Mouse (Mus musculus) thymus, adult 2 months (tissue): ENCODE results near the gene Rap1gap2. TPM values are rescaled to one million over a fixed set of nuclear protein-coding genes. Genes with fewer than 3 reads are reported as not detected.

Source experiments
- DNase-seq: peaks from one replicate; pipeline ENCODE4 v3.0.0; 2021
- H3K27ac ChIP-seq: fragments of 200-500 bp; 2 replicates; pipeline ENCODE4 v1.5.1; 2012; ENCODE audit warnings: low read length, control low read depth; ENCODE audit not compliant: control insufficient read depth, insufficient read depth
- H3K27me3 ChIP-seq: fragments of 200-500 bp; 2 replicates; pipeline ENCODE4 v1.6.1; 2012; ENCODE audit warnings: mild to moderate bottlenecking, low read length, moderate library complexity, mixed read lengths; ENCODE audit not compliant: control insufficient read depth, insufficient read depth
- H3K36me3 ChIP-seq: fragments of 200-500 bp; 2 replicates; pipeline ENCODE4 v1.6.1; 2012; ENCODE audit warnings: mild to moderate bottlenecking, low read length, moderate library complexity; ENCODE audit not compliant: control insufficient read depth, insufficient read depth
- H3K4me1 ChIP-seq: fragments of 200-500 bp; replicated peaks from 2 replicates; pipeline ENCODE4 v1.6.1; 2012; ENCODE audit warnings: low read length; ENCODE audit not compliant: control insufficient read depth, insufficient read depth
- H3K4me3 ChIP-seq: fragments of 200-500 bp; 2 replicates; pipeline ENCODE4 v1.5.1; 2012; ENCODE audit warnings: mild to moderate bottlenecking, low read length, control low read depth, moderate library complexity; ENCODE audit not compliant: control insufficient read depth, insufficient read depth
- CTCF ChIP-seq: fragments of 200-500 bp; IDR thresholded peaks from 2 replicates; pipeline ENCODE4 v1.5.1; 2012; ENCODE audit warnings: mild to moderate bottlenecking, control low read depth, low read length, moderate library complexity, borderline replicate concordance; ENCODE audit not compliant: control insufficient read depth, poor library complexity, insufficient read depth; ENCODE audit errors: extremely low read depth
- POLR2A ChIP-seq: fragments of 200-500 bp; IDR thresholded peaks from 2 replicates; pipeline ENCODE4 v1.6.1; 2012; ENCODE audit warnings: mild to moderate bottlenecking, low read length, control low read depth, moderate library complexity; ENCODE audit not compliant: control insufficient read depth, poor library complexity, insufficient read depth; ENCODE audit errors: extremely low read depth
- WGBS: fragments of 180-500 bp; shearing (Covaris S2); methylation state at CpG from one replicate; pipeline ENCODE4 v1.1.7; 2018; 5-methylcytosine and 5-hydroxymethylcytosine counted together
- polyA plus RNA-seq: library from polyadenylated mRNA; depleted of rRNA; stranded (reverse); fragments of >200 nt; gene quantifications from 2 replicates; pipeline ENCODE4 v1.2.3, GENCODE M21; 2012; rRNA removed

Rap1gap2 gene
- polyA plus RNA-seq, result 6.0 and 7.0 TPM in 2 replicates

DNA sequence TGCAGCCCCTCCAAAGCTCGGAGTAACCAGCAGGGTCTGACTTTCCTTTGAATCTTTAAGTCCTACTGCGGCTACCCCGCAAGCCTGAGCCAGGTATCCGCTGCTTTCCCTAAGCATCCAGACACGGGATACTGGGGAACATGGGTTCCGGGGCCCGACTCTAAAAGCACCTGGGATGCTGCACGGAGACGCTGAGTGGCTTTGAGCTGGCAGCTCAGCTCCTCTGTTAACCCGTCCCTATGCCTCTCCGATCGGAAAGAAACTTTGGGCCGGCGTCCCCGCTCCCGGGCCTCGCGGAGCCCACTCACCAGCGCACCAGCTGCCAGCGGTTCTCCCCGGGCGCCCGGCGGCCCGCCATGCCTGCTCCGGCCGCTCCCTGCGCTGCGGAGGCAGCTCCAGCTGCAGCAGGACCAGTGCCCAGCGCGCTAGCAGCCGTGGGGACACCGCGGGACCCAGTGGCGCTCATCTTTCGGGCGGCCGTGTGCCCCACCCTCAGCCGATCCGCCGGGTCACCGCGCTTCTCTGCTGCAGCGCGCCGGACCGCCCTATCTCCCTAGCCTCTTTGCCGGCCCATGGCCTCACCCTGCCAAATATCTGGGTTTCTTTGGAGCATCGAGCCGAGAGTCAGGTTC lies at the start of gene Rap1gap2:
Gene Rap1gap2 (minus strand): TSS at position 371 of the 632 bp plus-strand sequence.
- 5% methylated on average over 50 of the region's 50 CpGs for WGBS

DNA sequence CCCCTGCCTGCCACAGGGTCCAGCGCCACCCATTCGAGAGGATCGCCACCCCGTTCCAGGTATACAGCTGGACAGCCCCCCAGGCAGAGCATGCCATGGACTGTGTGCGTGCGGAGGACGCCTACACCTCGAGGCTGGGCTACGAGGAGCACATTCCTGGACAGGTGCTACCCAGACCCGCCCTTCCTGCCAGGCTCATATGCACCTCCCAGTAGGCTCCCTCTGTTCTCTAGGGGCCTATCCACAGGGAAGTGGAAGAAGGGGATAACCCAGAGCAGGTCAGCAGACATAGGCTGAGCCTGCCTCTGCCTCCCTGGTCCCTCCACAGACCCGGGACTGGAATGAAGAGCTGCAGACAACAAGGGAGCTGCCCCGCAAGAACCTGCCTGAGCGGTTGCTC lies 49.6 kb upstream of the Rap1gap2 start:
- WGBS, result 97% methylated on average over 13 of the region's 13 CpGs
- no peak for TF ChIP-seq POLR2A
- TF ChIP-seq CTCF, result no peak
- H3K36me3 ChIP-seq, result peaks cover 26% of the 10 kb centered on the region
- H3K27me3 ChIP-seq, result no peaks in the 10 kb centered on the region
- H3K4me1 ChIP-seq, result peaks cover 9% of the 10 kb centered on the region; the same call in 1 of the 2 replicates
- no peak for DNase-seq
- H3K27ac ChIP-seq, result no peak overlapping the region
- no peak overlapping the region for H3K4me3 ChIP-seq

More for the DNA sequence above, at the start of gene Rap1gap2:
- no peak for DNase-seq
- no peaks in the 10 kb centered on the region for H3K4me1 ChIP-seq
- TF ChIP-seq POLR2A, result no peak
- no peak for TF ChIP-seq CTCF
- peaks cover 16% of the 10 kb centered on the region for H3K27me3 ChIP-seq
- no peak within 1 kb of the TSS for H3K27ac ChIP-seq
- H3K36me3 ChIP-seq, result no peaks in the 10 kb centered on the region
- H3K4me3 ChIP-seq, result no peak within 1 kb of the TSS

DNA sequence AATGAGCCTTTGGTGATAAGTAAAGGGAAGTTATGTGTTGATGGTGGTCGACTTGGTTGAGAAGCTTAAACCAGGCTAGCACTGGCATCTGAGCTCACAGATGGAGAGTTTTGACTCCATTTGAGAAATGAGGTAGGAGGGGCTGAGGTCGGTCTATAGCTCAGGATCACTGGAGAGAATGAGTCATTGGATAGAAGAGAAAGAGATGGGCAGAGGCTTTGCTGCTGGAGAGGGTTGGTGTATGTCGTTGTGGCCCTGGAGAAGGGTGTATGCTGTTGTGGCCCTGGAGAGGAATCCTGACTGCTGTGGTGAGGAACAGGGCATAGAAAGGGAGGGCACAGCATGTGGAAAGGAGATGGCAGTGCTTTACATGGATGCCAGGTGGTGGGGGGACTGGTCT lies 45.2 kb upstream of the Rap1gap2 start:
- 75% methylated on average over 3 of the region's 3 CpGs for WGBS
- no peak overlapping the region for H3K27ac ChIP-seq
- no peaks in the 10 kb centered on the region for H3K4me1 ChIP-seq
- H3K36me3 ChIP-seq, result peaks cover 26% of the 10 kb centered on the region
- no peaks in the 10 kb centered on the region for H3K27me3 ChIP-seq
- H3K4me3 ChIP-seq, result no peak overlapping the region
- TF ChIP-seq POLR2A (no peak), CTCF (no peak)
- DNase-seq, result no peak

DNA sequence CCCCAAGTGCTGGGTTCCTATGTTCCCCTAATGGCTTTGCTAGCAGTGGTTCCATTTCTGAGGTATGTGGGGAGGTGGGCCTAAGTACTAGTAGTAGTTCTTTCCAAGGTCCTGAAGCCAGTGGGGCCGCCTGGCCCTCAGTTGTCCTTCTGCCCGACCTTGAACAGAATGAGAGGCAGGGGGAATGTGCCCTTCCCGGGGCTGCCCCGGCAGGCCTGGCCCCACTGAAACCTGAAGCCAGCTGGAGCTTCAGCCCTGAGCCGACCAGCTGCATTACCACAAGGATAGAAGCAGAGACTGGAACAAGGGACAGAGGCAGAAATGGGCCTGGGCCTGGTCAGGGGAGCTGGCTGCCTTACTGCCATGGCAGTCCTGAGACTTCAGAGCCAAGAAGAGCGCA lies 42.7 kb upstream of the Rap1gap2 start:
- Histone ChIP-seq H3K27ac (no peak overlapping the region), H3K4me1 (peaks cover 15% of the 10 kb centered on the region), H3K4me3 (no peak overlapping the region), H3K27me3 (no peaks in the 10 kb centered on the region), H3K36me3 (peaks cover 11% of the 10 kb centered on the region)
- 85% methylated on average over 6 of the region's 6 CpGs for WGBS
- TF ChIP-seq POLR2A, result no peak
- no peak for TF ChIP-seq CTCF
- no peak for DNase-seq

DNA sequence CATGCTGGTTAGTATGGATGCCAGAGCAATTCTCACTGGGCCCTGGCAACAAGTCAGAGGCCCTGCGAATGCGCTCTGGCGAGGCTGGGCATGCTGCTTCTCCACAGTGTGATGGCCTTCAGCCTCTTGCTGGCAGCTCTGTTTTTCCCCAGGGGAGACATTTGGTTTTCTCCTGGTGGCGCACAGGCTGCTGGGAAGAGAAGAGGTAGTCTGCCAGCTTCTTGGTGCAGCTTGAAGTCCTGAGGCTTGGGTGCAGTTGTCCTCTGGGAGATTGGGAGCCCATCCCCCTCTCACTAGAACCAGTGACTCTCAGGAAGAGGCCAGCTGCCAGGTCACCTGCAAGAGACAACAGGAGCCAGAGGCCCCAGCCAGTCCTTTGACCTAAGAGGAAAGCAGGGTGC lies 42.1 kb upstream of the Rap1gap2 start:
- peaks cover 15% of the 10 kb centered on the region for H3K4me1 ChIP-seq
- H3K27me3 ChIP-seq, result no peaks in the 10 kb centered on the region
- WGBS, result 96% methylated on average over 4 of the region's 4 CpGs
- no peak overlapping the region for H3K4me3 ChIP-seq
- TF ChIP-seq CTCF, result no peak
- TF ChIP-seq POLR2A, result no peak
- no peak overlapping the region for H3K27ac ChIP-seq
- no peak for DNase-seq
- H3K36me3 ChIP-seq, result peaks cover 5% of the 10 kb centered on the region

DNA sequence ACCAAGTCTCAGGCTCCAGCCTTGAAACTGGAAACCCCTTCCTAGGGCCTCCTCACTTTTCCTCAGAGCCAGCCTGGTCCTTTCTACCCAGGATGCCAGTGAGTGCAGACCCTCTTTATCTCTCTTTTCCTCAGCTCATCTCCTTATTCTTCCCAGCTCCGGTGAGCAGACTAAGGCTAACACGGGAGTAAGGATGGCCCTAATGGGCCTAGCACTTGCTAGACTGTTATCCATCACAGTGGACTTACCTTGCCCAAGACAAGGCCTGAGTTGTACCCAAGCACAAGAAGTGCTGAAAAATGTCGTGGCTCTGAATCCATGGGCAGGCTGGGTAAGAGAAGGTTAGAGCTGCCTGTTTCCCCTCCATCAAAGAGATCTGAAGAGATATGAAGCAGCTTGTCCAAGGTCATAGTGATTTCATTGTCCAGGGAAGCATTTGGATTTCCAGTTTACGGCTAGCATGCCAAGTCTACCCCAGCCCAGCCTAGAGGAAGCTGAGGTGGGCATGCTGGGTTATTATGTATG lies 39.9 kb upstream of the Rap1gap2 start:
- Histone ChIP-seq H3K4me1 (peaks cover 15% of the 10 kb centered on the region), H3K4me3 (no peak overlapping the region), H3K27ac (no peak overlapping the region), H3K27me3 (no peaks in the 10 kb centered on the region), H3K36me3 (no peaks in the 10 kb centered on the region)
- no peak for TF ChIP-seq POLR2A
- no peak for TF ChIP-seq CTCF
- DNase-seq, result no peak
- WGBS, result 76% methylated on average over 4 of the region's 4 CpGs
